Mouse (Mus musculus): ENCODE data around the gene Parg. TPM values are rescaled to one million over a fixed set of nuclear protein-coding genes. Genes with fewer than 3 reads are reported as not detected.
A peak's percentile ranks its signal among the peaks of the same experiment; 100 is the strongest.

The Parg gene
- 57.1 and 61.0 TPM in 2 replicates for polyA plus RNA-seq (2016; fragmentation: Nextera tagmentation; extraction: Ambion mirVana)

DNA sequence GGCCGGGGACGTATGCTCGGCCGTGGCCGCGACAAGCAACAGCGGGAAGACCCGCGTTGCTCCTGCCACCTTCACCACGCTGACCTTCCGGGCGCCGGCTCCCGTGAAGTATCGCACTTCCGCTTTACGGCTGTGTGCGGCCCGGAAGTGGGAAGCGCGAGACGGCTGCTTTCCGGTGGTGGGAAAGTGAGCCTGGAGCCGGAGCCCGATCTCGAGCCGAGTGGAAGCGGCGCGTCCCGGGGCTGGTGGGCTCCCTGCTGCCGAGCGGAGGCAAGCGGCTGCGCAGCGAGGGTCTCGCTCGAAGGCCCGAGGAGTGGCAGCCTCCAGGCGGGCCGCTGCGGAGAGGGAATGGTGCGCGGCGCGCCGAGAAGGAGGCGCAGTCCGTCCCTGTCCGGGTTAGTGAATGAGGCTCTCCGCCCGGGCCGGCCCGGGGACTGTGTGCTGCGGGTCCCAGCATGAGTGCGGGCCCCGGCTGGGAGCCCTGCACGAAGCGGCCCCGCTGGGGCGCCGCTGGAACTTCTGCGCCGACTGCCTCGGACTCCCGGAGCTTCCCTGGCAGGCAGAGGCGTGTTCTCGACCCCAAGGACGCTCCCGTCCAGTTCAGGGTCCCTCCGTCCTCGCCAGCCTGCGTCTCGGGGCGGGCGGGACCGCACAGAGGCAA lies at the start of gene Parg, which contains the start of gene Timm23:
Gene Parg, plus strand, starts transcription at position 159 of the 661 bp plus-strand sequence.
Gene Timm23, minus strand, starts transcription at position 108 of the 661 bp plus-strand sequence.
- Histone ChIP-seq H3K4me1 (peaks cover 25% of the 10 kb centered on the region), H3K4me2 (replicated peaks) (peak within 1 kb of the TSS; percentile 75), H3K4me3 (peak within 1 kb of the TSS; percentile 90), H3K27me3 (replicated peaks) (no peaks in the 10 kb centered on the region), H3K36me3 (peaks cover 19% of the 10 kb centered on the region), H3K9me3 (peaks cover 3% of the 10 kb centered on the region; the same call in 1 of the 2 replicates), H3K27ac (no peak within 1 kb of the TSS), H3K9ac (peak within 1 kb of the TSS; percentile 93)
- ATAC-seq (ENCODE audit: low FRiP score, low read depth), result peak; percentile 90
- under 1% methylated on average over 77 of the region's 77 CpGs for WGBS

DNA sequence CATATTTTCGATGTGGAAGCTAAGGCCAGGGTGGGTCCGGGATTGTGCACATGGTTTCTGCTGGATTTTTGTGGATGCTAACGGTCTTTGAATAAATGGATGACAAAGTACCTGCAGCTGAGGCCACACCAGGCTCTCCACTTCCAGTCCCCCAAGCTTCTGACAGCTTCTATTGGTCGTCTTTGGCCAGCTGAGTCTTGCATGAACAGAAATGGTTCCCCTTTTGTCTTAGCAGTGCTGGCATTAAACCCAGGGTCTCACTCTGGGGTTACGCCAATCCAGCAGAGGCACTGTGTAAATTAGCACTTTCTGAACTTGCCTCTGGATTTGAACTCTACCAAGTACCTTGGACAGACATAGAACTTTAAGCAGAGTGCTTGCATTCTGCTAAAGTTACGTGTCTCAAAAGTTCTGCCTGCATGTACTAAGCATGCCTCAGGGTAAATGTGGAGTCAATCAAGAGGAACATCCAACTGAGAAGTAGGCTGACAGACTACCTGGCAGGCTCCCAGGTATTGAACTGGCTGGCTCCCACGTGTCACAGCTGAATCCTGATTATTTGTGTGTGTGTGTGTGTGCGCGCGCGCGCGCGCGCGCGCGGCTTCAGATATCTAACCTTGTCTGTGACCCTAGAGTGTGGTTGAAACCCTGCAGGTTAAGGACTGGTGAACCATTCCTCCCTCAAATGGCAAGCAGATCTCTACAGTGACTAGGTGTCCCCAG lies 49.3 kb upstream of the Parg start:
- Histone ChIP-seq H3K9ac (no peak overlapping the region), H3K4me2 (replicated peaks) (no peak overlapping the region), H3K9me3 (no peaks in the 10 kb centered on the region), H3K4me3 (no peak overlapping the region), H3K27ac (no peak overlapping the region), H3K4me1 (no peaks in the 10 kb centered on the region), H3K27me3 (replicated peaks) (no peaks in the 10 kb centered on the region), H3K36me3 (no peaks in the 10 kb centered on the region)
- WGBS, result 93% methylated on average over 18 of the region's 18 CpGs
- no peak for ATAC-seq (ENCODE audit: low FRiP score, low read depth)

DNA sequence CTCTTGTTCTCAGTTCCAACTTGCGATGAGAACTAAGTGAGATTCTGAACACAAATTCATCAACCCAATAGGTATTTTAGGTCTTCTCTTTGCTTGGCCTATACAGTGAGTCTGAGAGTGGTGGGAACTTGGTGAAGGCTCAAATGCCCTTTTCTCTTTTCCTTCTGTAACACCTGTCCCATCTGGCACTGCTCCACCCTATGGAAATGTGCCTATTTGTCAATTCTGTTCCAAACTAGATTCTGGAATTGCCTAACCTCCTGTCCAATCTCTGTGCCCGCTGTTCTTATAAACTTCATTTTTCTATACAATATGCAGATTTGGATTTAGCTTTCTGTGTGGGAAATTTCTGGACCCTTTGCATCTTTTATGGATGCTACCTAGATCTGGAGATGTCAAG lies 48.6 kb upstream of the Parg start:
- 93% methylated on average over 2 of the region's 2 CpGs for WGBS
- H3K9me3 ChIP-seq, result no peaks in the 10 kb centered on the region
- H3K36me3 ChIP-seq, result no peaks in the 10 kb centered on the region
- no peak overlapping the region for H3K27ac ChIP-seq
- no peak overlapping the region for H3K4me2 ChIP-seq (replicated peaks)
- no peaks in the 10 kb centered on the region for H3K27me3 ChIP-seq (replicated peaks)
- H3K9ac ChIP-seq, result no peak overlapping the region
- no peak for ATAC-seq (ENCODE audit: low FRiP score, low read depth)
- H3K4me3 ChIP-seq, result no peak overlapping the region
- H3K4me1 ChIP-seq, result no peaks in the 10 kb centered on the region

DNA sequence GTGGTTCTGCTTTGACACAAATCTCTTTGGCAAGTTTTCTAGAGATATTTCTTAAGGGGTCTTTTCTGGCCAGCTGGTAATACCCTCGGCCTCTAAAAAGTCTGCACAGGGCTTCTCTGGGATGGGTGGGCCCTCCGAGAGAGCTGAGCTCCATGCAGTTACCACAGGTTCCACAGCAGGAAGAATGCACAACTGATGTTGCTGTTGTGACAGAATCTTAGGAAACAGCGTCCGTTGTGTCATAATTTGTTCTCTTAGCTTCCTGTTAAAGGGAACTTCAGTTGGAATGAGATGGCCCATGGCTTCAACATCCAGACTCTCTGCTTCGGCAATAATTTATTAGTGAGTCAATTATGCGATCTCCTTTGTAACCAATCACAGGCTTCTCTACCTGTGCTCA lies 47.0 kb upstream of the Parg start:
- no peaks in the 10 kb centered on the region for H3K9me3 ChIP-seq
- ATAC-seq (ENCODE audit: low FRiP score, low read depth), result no peak
- peaks cover 3% of the 10 kb centered on the region; the same call in 1 of the 2 replicates for H3K4me1 ChIP-seq
- H3K4me3 ChIP-seq, result no peak overlapping the region
- no peak overlapping the region for H3K4me2 ChIP-seq (replicated peaks)
- H3K36me3 ChIP-seq, result no peaks in the 10 kb centered on the region
- H3K27me3 ChIP-seq (replicated peaks), result no peaks in the 10 kb centered on the region
- no peak overlapping the region for H3K9ac ChIP-seq
- H3K27ac ChIP-seq, result no peak overlapping the region
- 89% methylated on average over 6 of the region's 6 CpGs for WGBS

DNA sequence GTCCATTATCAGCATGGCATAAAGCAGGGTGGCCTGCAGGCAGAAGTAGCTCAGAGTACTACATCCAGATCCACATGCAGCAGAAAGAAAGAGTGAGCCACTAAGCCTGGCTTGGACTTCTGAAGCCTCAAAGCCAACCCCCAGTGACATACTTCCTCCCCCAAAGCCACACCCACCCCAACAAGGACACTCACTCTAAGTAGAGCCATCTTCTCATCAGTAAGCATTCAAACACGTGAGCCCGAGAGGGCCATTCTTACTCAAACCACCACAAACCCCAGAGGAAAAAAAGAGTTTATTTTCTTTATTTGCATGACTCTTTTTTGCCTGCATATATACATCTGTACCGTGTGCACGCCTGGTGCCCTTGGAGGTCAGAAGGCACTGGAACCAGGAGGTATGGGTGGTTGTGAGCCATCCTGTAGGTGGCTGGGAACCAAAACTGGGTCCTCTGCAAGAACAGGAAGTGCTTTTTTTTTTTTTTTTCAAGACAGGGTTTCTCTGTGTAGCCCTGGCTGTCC lies 42.5 kb upstream of the Parg start:
- no peak; the same call in 1 of the 2 replicates for ATAC-seq (ENCODE audit: low FRiP score, low read depth)
- Histone ChIP-seq H3K4me1 (peaks cover 14% of the 10 kb centered on the region), H3K9me3 (no peaks in the 10 kb centered on the region), H3K4me2 (replicated peaks) (peak overlapping the region; percentile 86), H3K27me3 (replicated peaks) (no peaks in the 10 kb centered on the region), H3K36me3 (no peaks in the 10 kb centered on the region), H3K27ac (no peak overlapping the region), H3K9ac (no peak overlapping the region), H3K4me3 (peak overlapping the region; percentile 67)
- WGBS, result 40% methylated on average over 4 of the region's 4 CpGs

DNA sequence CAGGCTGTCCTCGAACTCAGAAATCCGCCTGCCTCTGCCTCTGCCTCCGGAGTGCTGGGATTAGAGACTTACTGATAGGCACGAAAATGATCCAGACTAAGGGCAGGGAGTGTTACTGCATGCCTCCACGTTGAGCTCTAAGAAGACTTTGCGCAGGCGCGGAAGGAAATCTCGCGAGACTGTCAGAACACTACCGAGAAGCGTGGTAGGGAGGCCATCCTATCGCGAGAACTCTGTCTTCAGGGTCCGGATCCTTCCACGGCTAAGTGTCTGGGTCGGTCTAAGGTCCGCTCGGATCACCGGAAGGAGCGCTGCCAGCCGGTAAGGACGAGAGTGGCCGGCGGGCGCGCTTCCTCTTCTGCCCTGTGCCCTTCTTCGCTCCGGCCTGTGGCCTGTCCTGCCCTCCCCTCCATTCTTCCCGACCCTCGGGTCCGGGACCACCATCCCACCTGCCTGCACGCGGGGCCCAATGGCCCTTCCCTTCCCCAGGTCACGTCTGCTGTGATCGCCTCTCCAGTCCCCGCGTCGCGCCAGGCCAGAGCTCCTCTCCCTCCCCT lies 42.0 kb upstream of the Parg start, which contains the start of gene Ncoa4:
Gene Ncoa4, plus strand, starts transcription at position 176 of the 557 bp plus-strand sequence.
- Histone ChIP-seq H3K9ac (peak within 1 kb of the TSS; percentile 82), H3K4me1 (peaks cover 14% of the 10 kb centered on the region), H3K27me3 (replicated peaks) (no peaks in the 10 kb centered on the region), H3K36me3 (no peaks in the 10 kb centered on the region), H3K4me2 (replicated peaks) (peak within 1 kb of the TSS; percentile 86), H3K9me3 (no peaks in the 10 kb centered on the region), H3K27ac (peak within 1 kb of the TSS; percentile 15; the same call in 1 of the 2 replicates), H3K4me3 (peak within 1 kb of the TSS; percentile 67)
- WGBS, result 1% methylated on average over 40 of the region's 40 CpGs
- ATAC-seq (ENCODE audit: low FRiP score, low read depth), result peak; percentile 96

DNA sequence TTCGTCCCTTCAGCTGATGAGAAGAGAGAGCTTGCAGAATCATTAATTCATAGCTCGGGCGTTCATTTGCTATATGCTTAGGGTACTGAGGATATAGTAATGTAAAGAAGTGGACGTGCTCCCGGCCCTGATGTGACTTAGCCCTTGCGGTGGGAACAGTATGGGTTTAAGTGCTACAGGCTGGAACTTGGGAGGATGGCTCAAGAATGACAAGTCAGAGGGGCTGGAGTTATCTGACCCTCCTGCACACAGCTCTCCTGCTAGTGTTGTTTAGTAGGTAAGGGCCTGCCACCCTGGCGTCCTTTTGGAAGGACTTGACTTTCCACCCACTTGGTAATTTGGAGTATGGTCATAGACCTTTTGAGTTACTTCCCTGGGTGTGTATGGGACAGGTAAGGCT lies 41.2 kb upstream of the Parg start:
- H3K9me3 ChIP-seq, result no peaks in the 10 kb centered on the region
- H3K27ac ChIP-seq, result no peak overlapping the region
- H3K36me3 ChIP-seq, result no peaks in the 10 kb centered on the region
- H3K4me2 ChIP-seq (replicated peaks), result peak overlapping the region; percentile 86
- WGBS, result 44% methylated on average over 7 of the region's 7 CpGs
- no peaks in the 10 kb centered on the region for H3K27me3 ChIP-seq (replicated peaks)
- H3K9ac ChIP-seq, result peak overlapping the region; percentile 82
- H3K4me3 ChIP-seq, result peak overlapping the region; percentile 67
- no peak for ATAC-seq (ENCODE audit: low FRiP score, low read depth)
- H3K4me1 ChIP-seq, result peaks cover 20% of the 10 kb centered on the region

DNA sequence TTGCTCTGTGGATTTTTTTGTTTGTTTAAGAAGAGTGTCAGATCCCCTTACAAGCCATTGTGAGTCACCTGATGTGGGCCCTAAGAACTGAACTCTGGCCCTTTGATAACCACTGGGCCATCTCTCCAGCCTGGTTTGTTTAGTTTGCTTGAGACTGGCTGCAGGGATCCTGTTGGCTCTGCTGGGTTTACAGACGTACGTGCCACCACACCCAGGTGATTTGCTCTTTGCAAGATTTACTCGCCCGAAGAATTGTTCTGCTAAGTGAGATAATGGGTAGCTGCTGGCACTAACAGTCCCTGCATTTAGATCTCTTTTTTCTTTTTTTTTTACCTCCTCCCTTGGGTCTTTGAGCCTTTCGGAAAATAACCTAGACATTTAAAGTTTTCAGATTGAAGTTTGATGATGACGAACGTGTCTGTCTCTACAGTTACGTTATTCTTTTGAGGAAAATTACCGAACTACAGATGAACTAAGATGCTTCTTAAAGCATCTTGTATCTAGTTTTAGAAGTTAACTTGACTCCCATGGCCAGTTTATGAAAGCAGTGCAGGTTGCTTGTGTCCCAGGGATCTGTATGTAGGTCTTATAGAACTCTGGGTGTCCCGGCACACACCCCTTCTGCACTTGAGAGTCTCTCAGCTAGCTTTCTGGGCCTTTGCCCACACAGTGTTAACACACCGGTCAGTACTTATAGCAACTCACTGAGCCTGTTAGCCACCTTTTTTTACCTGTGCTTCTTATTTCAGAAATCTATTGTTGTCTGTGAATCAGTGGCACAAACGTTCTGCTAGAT lies 40.5 kb upstream of the Parg start:
- Histone ChIP-seq H3K27me3 (replicated peaks) (no peaks in the 10 kb centered on the region), H3K27ac (no peak overlapping the region), H3K36me3 (no peaks in the 10 kb centered on the region), H3K9ac (0 out of 2 replicates have a peak overlapping the region, but pooled peaks have one; percentile 82), H3K9me3 (no peaks in the 10 kb centered on the region), H3K4me1 (peaks cover 22% of the 10 kb centered on the region), H3K4me2 (replicated peaks) (peak overlapping the region; percentile 86), H3K4me3 (peak overlapping the region; percentile 67; the same call in 1 of the 2 replicates)
- 88% methylated on average over 12 of the region's 12 CpGs for WGBS
- no peak for ATAC-seq (ENCODE audit: low FRiP score, low read depth)

DNA sequence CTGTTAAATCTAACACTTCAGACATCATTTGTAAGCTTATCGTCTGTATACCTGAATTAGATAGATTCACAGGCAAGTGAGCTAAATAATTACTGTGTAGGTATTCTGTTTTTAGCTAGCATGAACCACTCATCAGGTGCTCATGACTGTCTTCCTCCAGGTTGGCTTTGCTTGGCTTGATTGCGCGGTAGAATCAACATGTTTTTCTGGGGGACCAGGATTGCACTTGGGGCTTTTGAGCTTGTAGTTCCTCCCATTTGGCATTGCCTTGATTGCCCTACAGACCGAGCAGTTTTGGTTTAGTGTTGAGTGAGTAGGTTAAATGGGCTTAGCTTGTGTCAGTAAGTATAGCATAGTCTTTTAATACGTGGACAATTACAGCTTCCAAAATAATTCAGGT lies 39.5 kb upstream of the Parg start:
- Histone ChIP-seq H3K9me3 (no peaks in the 10 kb centered on the region), H3K27me3 (replicated peaks) (no peaks in the 10 kb centered on the region), H3K9ac (no peak overlapping the region), H3K27ac (no peak overlapping the region), H3K4me3 (no peak overlapping the region), H3K4me1 (peaks cover 22% of the 10 kb centered on the region), H3K36me3 (no peaks in the 10 kb centered on the region), H3K4me2 (replicated peaks) (no peak overlapping the region)
- no peak for ATAC-seq (ENCODE audit: low FRiP score, low read depth)
- WGBS, result 90% methylated on average over 5 of the region's 5 CpGs

DNA sequence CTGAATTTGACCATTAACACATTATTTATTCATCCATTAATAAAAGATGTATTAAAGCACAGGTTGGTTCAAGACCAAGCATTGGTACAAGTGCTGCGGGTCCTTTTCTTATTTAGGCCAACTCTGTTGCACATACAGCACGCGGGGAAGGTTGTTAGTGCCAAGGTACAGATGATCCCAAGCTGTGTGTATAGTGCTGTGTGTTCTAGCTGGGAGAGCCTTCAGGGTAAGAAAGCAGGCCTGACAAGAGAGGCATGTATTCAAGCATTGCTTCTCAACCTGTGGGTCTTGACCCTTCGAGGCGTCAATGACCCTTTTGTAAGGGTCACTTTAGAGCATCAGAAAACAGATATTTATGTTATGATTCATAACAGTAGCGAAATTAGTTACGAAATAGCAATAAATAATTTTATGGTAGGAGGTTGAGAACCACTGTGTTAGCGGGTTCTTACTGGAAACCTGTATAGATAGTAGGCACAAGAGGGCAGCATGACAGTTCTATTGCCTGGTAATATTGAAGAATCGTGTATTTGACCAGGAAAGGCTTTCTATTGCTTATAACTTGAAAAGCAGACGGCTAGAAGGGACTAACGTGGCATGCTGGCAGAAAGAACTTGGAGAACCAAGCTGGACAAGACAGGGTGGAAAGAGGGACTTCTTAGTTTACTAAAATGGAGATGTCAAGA lies 38.4 kb upstream of the Parg start:
- Histone ChIP-seq H3K27me3 (replicated peaks) (no peaks in the 10 kb centered on the region), H3K4me1 (peaks cover 22% of the 10 kb centered on the region), H3K9me3 (no peaks in the 10 kb centered on the region), H3K36me3 (no peaks in the 10 kb centered on the region), H3K4me3 (no peak overlapping the region), H3K9ac (no peak overlapping the region), H3K27ac (no peak overlapping the region), H3K4me2 (replicated peaks) (no peak overlapping the region)
- ATAC-seq (ENCODE audit: low FRiP score, low read depth), result no peak
- 91% methylated on average over 11 of the region's 11 CpGs for WGBS
